Mouse (Mus musculus): Measurements from ENCODE around the gene Zfp771. TPM values are rescaled to one million over a fixed set of nuclear protein-coding genes. Genes with fewer than 3 reads are reported as not detected.

The Zfp771 gene
- total and polyA plus RNA-seq, 2 experiments from 2014 or later, result 89.0 to 101 TPM

DNA sequence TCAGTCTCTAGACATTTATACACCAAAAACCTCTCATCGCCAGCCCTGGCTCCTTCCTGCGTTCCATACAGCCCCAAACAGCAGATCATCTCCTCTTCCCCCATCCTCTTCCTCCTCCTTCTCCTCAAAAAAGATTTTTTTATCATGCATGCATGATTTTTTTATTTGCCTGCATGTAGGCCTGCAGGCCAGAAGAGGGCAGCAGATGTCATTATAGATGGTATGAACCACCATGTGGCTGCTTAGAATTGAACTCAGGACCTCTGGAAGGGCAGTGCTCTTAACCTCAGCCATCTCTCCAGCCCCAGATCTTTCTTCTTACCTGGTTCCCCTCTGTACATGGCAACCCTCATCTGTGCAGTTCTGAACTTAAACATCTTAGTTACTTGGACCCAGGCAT, 8.3 kb downstream of the Zfp771 start:
- Histone ChIP-seq H3K27me3 (ENCODE audit: insufficient read depth, low read length) (no peaks in the 10 kb centered on the region), H3K36me3 (ENCODE audit: insufficient read depth, low read length) (peaks cover 5% of the 10 kb centered on the region; the same call in 1 of the 2 replicates), H3K27ac (0 out of 2 replicates have a peak overlapping the region, but pooled peaks have one; percentile 97), H3K4me2 (ENCODE audit: low read depth, low read length) (no peak overlapping the region), H3K9me3 (ENCODE audit: low read length) (no peaks in the 10 kb centered on the region), H3K4me1 (ENCODE audit: insufficient read depth, low read length) (no peaks in the 10 kb centered on the region), H3K4me3 (ENCODE audit: low read length) (no peak overlapping the region), H3K9ac (replicated peaks; ENCODE audit: low read length) (no peak overlapping the region)
- peak; percentile 63 for TF ChIP-seq CTCF (IDR thresholded peaks at IDR 0.05; ENCODE audit: low read depth)
- 83% methylated on average over 2 of the region's 2 CpGs for WGBS
- peak; percentile 49 for DNase-seq (ENCODE audit: low spot score)
- ATAC-seq, result no peak

DNA sequence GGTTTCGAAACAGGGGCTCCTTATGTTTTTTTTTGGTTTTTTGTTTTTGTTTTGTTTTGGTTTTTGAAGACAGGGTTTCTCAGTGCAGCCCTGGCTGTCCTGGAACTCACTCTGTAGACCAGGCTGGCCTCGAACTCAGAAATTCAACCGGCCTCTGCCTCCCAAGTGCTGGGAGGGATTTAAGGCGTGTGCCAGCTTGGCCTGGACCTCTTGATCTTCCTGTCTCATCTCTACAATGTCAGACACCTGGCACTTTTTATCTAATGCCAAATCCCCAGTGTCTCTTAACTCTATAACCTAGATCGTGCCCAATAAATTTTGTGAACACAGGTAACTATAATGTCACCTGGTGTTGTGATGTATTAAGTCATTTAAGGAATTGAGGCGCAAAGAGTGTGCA, 9.3 kb downstream of the Zfp771 start:
- 0 out of 2 replicates have a peak, but pooled peaks cover 4% of the 10 kb centered on the region for H3K36me3 ChIP-seq (ENCODE audit: insufficient read depth, low read length)
- no peaks in the 10 kb centered on the region for H3K9me3 ChIP-seq (ENCODE audit: low read length)
- ATAC-seq, result no peak
- no peak for DNase-seq (ENCODE audit: low spot score)
- peak overlapping the region; percentile 68 for H3K9ac ChIP-seq (replicated peaks; ENCODE audit: low read length)
- H3K4me2 ChIP-seq (ENCODE audit: low read depth, low read length), result peak overlapping the region; percentile 75
- no peak for TF ChIP-seq CTCF (IDR thresholded peaks at IDR 0.05; ENCODE audit: low read depth)
- no peaks in the 10 kb centered on the region for H3K4me1 ChIP-seq (ENCODE audit: insufficient read depth, low read length)
- H3K27me3 ChIP-seq (ENCODE audit: insufficient read depth, low read length), result no peaks in the 10 kb centered on the region
- WGBS, result 75% methylated on average over 6 of the region's 6 CpGs
- H3K27ac ChIP-seq, result peak overlapping the region; percentile 97
- H3K4me3 ChIP-seq (ENCODE audit: low read length), result peak overlapping the region; percentile 55

DNA sequence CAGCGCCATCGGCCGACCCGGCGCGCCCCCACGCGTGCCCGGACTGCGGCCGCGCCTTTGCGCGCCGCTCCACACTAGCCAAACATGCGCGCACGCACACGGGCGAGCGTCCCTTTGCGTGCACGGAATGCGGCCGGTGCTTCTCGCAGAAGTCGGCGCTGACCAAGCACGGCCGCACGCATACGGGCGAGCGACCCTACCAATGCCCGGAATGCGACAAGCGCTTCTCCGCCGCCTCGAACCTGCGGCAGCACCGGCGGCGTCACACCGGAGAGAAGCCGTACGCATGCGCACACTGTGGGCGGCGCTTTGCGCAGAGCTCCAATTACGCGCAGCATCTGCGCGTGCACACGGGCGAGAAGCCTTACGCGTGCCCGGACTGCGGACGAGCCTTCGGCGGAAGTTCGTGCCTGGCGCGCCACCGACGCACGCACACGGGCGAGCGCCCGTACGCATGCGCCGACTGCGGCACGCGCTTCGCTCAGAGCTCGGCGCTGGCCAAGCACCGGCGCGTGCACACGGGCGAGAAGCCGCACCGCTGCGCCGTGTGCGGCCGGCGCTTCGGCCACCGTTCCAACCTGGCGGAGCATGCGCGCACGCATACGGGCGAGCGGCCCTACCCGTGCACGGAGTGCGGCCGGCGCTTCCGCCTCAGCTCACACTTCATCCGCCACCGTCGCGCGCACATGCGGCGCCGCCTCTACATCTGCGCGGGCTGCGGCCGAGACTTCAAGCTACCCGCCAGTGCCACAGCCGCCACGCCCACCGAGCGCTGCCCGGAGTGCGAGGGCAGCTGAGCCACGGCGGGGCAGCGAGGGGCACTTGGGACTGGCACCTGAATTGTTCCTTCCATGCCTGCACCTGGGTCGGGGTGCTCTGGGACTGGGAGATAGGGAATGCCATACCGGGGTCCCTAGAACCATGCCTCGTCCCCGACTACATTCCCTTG, 10.0 kb downstream of the Zfp771 start:
- H3K9me3 ChIP-seq (ENCODE audit: low read length), result no peaks in the 10 kb centered on the region
- H3K27me3 ChIP-seq (ENCODE audit: insufficient read depth, low read length), result no peaks in the 10 kb centered on the region
- peak overlapping the region; percentile 55 for H3K4me3 ChIP-seq (ENCODE audit: low read length)
- H3K4me2 ChIP-seq (ENCODE audit: low read depth, low read length), result peak overlapping the region; percentile 75
- peak overlapping the region; percentile 97 for H3K27ac ChIP-seq
- ATAC-seq (peak; percentile 95), DNase-seq (ENCODE audit: low spot score) (peak; percentile 100)
- H3K9ac ChIP-seq (replicated peaks; ENCODE audit: low read length), result peak overlapping the region; percentile 68
- 0 out of 2 replicates have a peak, but pooled peaks cover 4% of the 10 kb centered on the region for H3K36me3 ChIP-seq (ENCODE audit: insufficient read depth, low read length)
- under 1% methylated on average over 136 of the region's 136 CpGs for WGBS
- H3K4me1 ChIP-seq (ENCODE audit: insufficient read depth, low read length), result no peaks in the 10 kb centered on the region
- no peak for TF ChIP-seq CTCF (IDR thresholded peaks at IDR 0.05; ENCODE audit: low read depth)

- H3K4me2 ChIP-seq (ENCODE audit: low read depth, low read length), result peak overlapping the region; percentile 75
- H3K4me3 ChIP-seq (ENCODE audit: low read length), result peak overlapping the region; percentile 55
- ATAC-seq (no peak), DNase-seq (ENCODE audit: low spot score) (no peak)
- H3K9ac ChIP-seq (replicated peaks; ENCODE audit: low read length), result peak overlapping the region; percentile 68
- H3K27me3 ChIP-seq (ENCODE audit: insufficient read depth, low read length), result no peaks in the 10 kb centered on the region
- no peak for TF ChIP-seq CTCF (IDR thresholded peaks at IDR 0.05; ENCODE audit: low read depth)
- H3K27ac ChIP-seq, result peak overlapping the region; percentile 97
- WGBS, result 33% methylated on average over 4 of the region's 4 CpGs
- H3K4me1 ChIP-seq (ENCODE audit: insufficient read depth, low read length), result no peaks in the 10 kb centered on the region
- H3K36me3 ChIP-seq (ENCODE audit: insufficient read depth, low read length), result 0 out of 2 replicates have a peak, but pooled peaks cover 1% of the 10 kb centered on the region
- no peaks in the 10 kb centered on the region for H3K9me3 ChIP-seq (ENCODE audit: low read length)
These were observed 10.9 kb downstream of the Zfp771 start for GRCm38 (mm10) chr7:127255008-127255407.

DNA sequence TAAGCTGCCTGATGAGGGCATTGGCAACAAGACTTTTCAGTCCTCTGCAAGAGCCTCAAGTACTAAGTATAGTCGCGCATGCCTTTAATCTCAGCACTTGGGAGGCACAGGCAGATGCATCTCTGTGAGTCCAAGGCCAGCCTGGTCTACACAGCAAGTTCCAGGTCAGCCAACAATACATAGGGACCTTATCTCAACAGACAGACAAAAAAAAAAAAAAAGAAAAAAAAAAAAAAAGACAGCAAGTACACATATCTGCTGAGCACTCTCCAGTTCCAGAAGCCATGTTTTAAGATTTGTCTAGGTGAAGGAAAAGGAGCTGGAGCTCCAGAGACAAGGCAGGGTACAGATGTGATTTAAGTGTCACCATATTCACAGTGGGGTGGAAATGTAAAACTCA, 11.9 kb downstream of the Zfp771 start:
- no peak for DNase-seq (ENCODE audit: low spot score)
- no peaks in the 10 kb centered on the region for H3K4me1 ChIP-seq (ENCODE audit: insufficient read depth, low read length)
- no peak overlapping the region for H3K9ac ChIP-seq (replicated peaks; ENCODE audit: low read length)
- H3K4me2 ChIP-seq (ENCODE audit: low read depth, low read length), result no peak overlapping the region
- H3K27ac ChIP-seq, result no peak overlapping the region
- no peaks in the 10 kb centered on the region for H3K27me3 ChIP-seq (ENCODE audit: insufficient read depth, low read length)
- no peaks in the 10 kb centered on the region for H3K9me3 ChIP-seq (ENCODE audit: low read length)
- H3K36me3 ChIP-seq (ENCODE audit: insufficient read depth, low read length), result no peaks in the 10 kb centered on the region
- H3K4me3 ChIP-seq (ENCODE audit: low read length), result no peak overlapping the region
- no peak for TF ChIP-seq CTCF (IDR thresholded peaks at IDR 0.05; ENCODE audit: low read depth)
- WGBS, result 90% methylated on average over 2 of the region's 2 CpGs
- no peak for ATAC-seq

- Histone ChIP-seq H3K4me3 (ENCODE audit: low read length) (no peak overlapping the region), H3K27me3 (ENCODE audit: insufficient read depth, low read length) (no peaks in the 10 kb centered on the region), H3K9me3 (ENCODE audit: low read length) (no peaks in the 10 kb centered on the region), H3K27ac (no peak overlapping the region), H3K4me2 (ENCODE audit: low read depth, low read length) (no peak overlapping the region), H3K36me3 (ENCODE audit: insufficient read depth, low read length) (no peaks in the 10 kb centered on the region), H3K9ac (replicated peaks; ENCODE audit: low read length) (no peak overlapping the region), H3K4me1 (ENCODE audit: insufficient read depth, low read length) (no peaks in the 10 kb centered on the region)
- WGBS, result 89% methylated on average over 5 of the region's 5 CpGs
- ATAC-seq (no peak), DNase-seq (ENCODE audit: low spot score) (no peak)
- no peak for TF ChIP-seq CTCF (IDR thresholded peaks at IDR 0.05; ENCODE audit: low read depth)
These were observed 12.4 kb downstream of the Zfp771 start for GRCm38 (mm10) chr7:127256518-127256917.

Measured in hindbrain, postnatal 0 days (tissue).